Mouse (Mus musculus) testis, adult 2 months (tissue): Measurements from ENCODE around the gene Crat.

ENCODE experiments used
- CTCF ChIP-seq: fragments of 200-500 bp; IDR thresholded peaks from 2 replicates; pipeline ENCODE4 v1.5.1; 2012; ENCODE audit warnings: low read depth, mild to moderate bottlenecking, inconsistent platforms, low read length, moderate library complexity; ENCODE audit not compliant: control insufficient read depth, insufficient read depth, insufficient replicate concordance
- POLR2A ChIP-seq: fragments of 200-500 bp; IDR thresholded peaks from 2 replicates; pipeline ENCODE4 v1.6.1; 2012; ENCODE audit warnings: low read depth, mild to moderate bottlenecking, inconsistent platforms, low read length, moderate library complexity; ENCODE audit not compliant: control insufficient read depth

- no peak for TF ChIP-seq POLR2A
- no peak for TF ChIP-seq CTCF
Measured at GRCm38 (mm10) chr2:30458349-30458748, 42.7 kb upstream of the Crat start.
